Mouse (Mus musculus) CH12F3 (cell line): ENCODE data around the gene Ccer2.

Experiments used
- in situ Hi-C: fragments of 300-500 bp; cut with MboI; formaldehyde crosslinking; loops from 2 replicates; pipeline ENCODE4 v1.14.3; 2020; ENCODE audit warnings: low sequenced_read_pairs

Gene Ccer2

GRCm38 (mm10) chr7:28741709-28742438, 14.1 kb upstream of the Ccer2 start, which contains the start of the genes Mrps12 and Sars2:
Gene Mrps12, minus strand, starts transcription at chr7:28741820.
Gene Sars2, plus strand, starts transcription at chr7:28741992.
- in situ Hi-C loops, result no loop called here

GRCm38 (mm10) chr7:28749935-28750334, 6.0 kb upstream of the Ccer2 start:
- in situ Hi-C loops, result no loop called here

GRCm38 (mm10) chr7:28758623-28759022, 2.6 kb downstream of the Ccer2 start:
- in situ Hi-C loops, result no loop called here

GRCm38 (mm10) chr7:28761907-28762306, 5.9 kb downstream of the Ccer2 start:
- in situ Hi-C loops, result no loop called here

- in situ Hi-C loops, result no loop called here
Observed at GRCm38 (mm10) chr7:28765211-28765610, 9.2 kb downstream of the Ccer2 start.

- in situ Hi-C loops, result no loop called here
Observed at GRCm38 (mm10) chr7:28766173-28766879, 10.4 kb downstream of the Ccer2 start, which contains the start of gene Sirt2. Gene Sirt2, plus strand, starts transcription at chr7:28766735.

- in situ Hi-C loops, result no loop called here
Observed at GRCm38 (mm10) chr7:28766910-28767309, 10.9 kb downstream of the Ccer2 start.

- in situ Hi-C loops, result no loop called here
Observed at GRCm38 (mm10) chr7:28767462-28767965, 11.5 kb downstream of the Ccer2 start, which contains the start of gene Nfkbib. Gene Nfkbib, minus strand, starts transcription at chr7:28767512.

GRCm38 (mm10) chr7:28769414-28769958, 13.5 kb downstream of the Ccer2 start:
- in situ Hi-C loops, result no loop called here

- in situ Hi-C loops, result no loop called here
Observed at GRCm38 (mm10) chr7:28770309-28770708, 14.3 kb downstream of the Ccer2 start.

GRCm38 (mm10) chr7:28771867-28772266, 15.9 kb downstream of the Ccer2 start:
- in situ Hi-C loops, result no loop called here

- in situ Hi-C loops, result no loop called here
Observed at GRCm38 (mm10) chr7:28773163-28773562, 17.2 kb downstream of the Ccer2 start.

GRCm38 (mm10) chr7:28774164-28774563, 18.2 kb downstream of the Ccer2 start:
- in situ Hi-C loops, result no loop called here

GRCm38 (mm10) chr7:28775129-28775528, 19.2 kb downstream of the Ccer2 start:
- in situ Hi-C loops, result no loop called here

GRCm38 (mm10) chr7:28778825-28779224, 22.9 kb downstream of the Ccer2 start:
- in situ Hi-C loops, result no loop called here

GRCm38 (mm10) chr7:28780067-28780658, 24.2 kb downstream of the Ccer2 start:
- in situ Hi-C loops, result no loop called here

GRCm38 (mm10) chr7:28780857-28781256, 24.9 kb downstream of the Ccer2 start:
- in situ Hi-C loops, result no loop called here

- in situ Hi-C loops, result no loop called here
Observed at GRCm38 (mm10) chr7:28781261-28781663, 25.3 kb downstream of the Ccer2 start.

- in situ Hi-C loops, result no loop called here
Observed at GRCm38 (mm10) chr7:28785161-28785560, 29.2 kb downstream of the Ccer2 start.

GRCm38 (mm10) chr7:28787884-28788283, 31.9 kb downstream of the Ccer2 start:
- in situ Hi-C loops, result no loop called here
